Mouse (Mus musculus): ENCODE measurements around the gene B4galnt4. TPM values are rescaled to one million over a fixed set of nuclear protein-coding genes. Genes with fewer than 3 reads are reported as not detected.

The B4galnt4 gene
- total RNA-seq, 2 experiments from 2014 or later = not detected

- no peak for DNase-seq
These were observed 60.2 kb downstream of the B4galnt4 start for GRCm38 (mm10) chr7:141121051-141121531.

Other genes starting within 250 kb of the B4galnt4 start
- not detected for gene Zfp941, start 238.9 kb upstream of the B4galnt4 start, total RNA-seq (2021)
- not detected for gene Urah, start 226.1 kb upstream of the B4galnt4 start, total RNA-seq (2021)
- not detected for gene Scgb1c1, start 215.6 kb upstream of the B4galnt4 start, total RNA-seq (2021)
- not detected for gene Odf3, start 213.3 kb upstream of the B4galnt4 start, total RNA-seq (2021)
- not detected for gene Gm45785, start 204.8 kb upstream of the B4galnt4 start, total RNA-seq (2021)
- gene Ric8a, start 204.1 kb upstream of the B4galnt4 start, total RNA-seq (2021) = 10 to 100 TPM; 13.5 to 14.0 TPM
- gene Bet1l, start 203.5 kb upstream of the B4galnt4 start, total RNA-seq (2021) = 10 to 100 TPM in 1 of 2 experiments, 1 to 10 TPM in 1; 7.7 to 10.6 TPM
- 10 to 100 TPM; 79.5 to 88.7 TPM for gene Psmd13, start 179.1 kb upstream of the B4galnt4 start, total RNA-seq (2021)
- 10 to 100 TPM; 25.4 to 26.6 TPM for gene Sirt3, start 178.8 kb upstream of the B4galnt4 start, total RNA-seq (2021)
- gene Cox8b, start 160.7 kb upstream of the B4galnt4 start, total RNA-seq (2021) = 1,000 to 10,000 TPM; 1,696 to 1,975 TPM
- not detected for gene Nlrp6, start 140.2 kb upstream of the B4galnt4 start, total RNA-seq (2021)
- gene Pgghg, start 119.7 kb upstream of the B4galnt4 start, total RNA-seq (2021) = 1 to 10 TPM; 4.3 to 4.6 TPM
- gene Ifitm5, start 110.8 kb upstream of the B4galnt4 start, total RNA-seq (2021) = under 1 TPM in 1 of 2 experiments, not detected in 1; 0.64 TPM
- gene Gm45717, start 105.2 kb upstream of the B4galnt4 start, total RNA-seq (2021) = not detected
- 10 to 100 TPM; 54.0 to 75.5 TPM for gene Ifitm2, start 105.1 kb upstream of the B4galnt4 start, total RNA-seq (2021)
- gene Ifitm1, start 93.9 kb upstream of the B4galnt4 start, total RNA-seq (2021) = under 1 TPM; 0.43 to 0.54 TPM
- 10 to 100 TPM; 34.4 to 52.1 TPM for gene Ifitm3, start 50.3 kb upstream of the B4galnt4 start, total RNA-seq (2021)
- gene Ifitm6, start 43.2 kb upstream of the B4galnt4 start, total RNA-seq (2021) = not detected
- gene Gm17387, start 32.0 kb upstream of the B4galnt4 start, total RNA-seq (2021) = not detected
- under 1 TPM in 1 of 2 experiments, not detected in 1; 0.29 TPM for gene Pkp3, start 17.1 kb downstream of the B4galnt4 start, total RNA-seq (2021)
- 1 to 10 TPM; 1.4 to 2.4 TPM for gene Sigirr, start 39.5 kb downstream of the B4galnt4 start, total RNA-seq (2021)
- not detected for gene Ano9, start 56.7 kb downstream of the B4galnt4 start, total RNA-seq (2021)
- gene Ptdss2, start 61.3 kb downstream of the B4galnt4 start, total RNA-seq (2021) = 10 to 100 TPM; 18.7 to 25.6 TPM
- 10 to 100 TPM; 38.8 to 51.5 TPM for gene Rnh1, start 111.8 kb downstream of the B4galnt4 start, total RNA-seq (2021)
- 100 to 1,000 TPM; 150 TPM for gene Hras, start 132.9 kb downstream of the B4galnt4 start, total RNA-seq (2021)
- gene Lrrc56, start 133.1 kb downstream of the B4galnt4 start, total RNA-seq (2021) = 1 to 10 TPM; 1.4 to 2.5 TPM
- gene Lmntd2, start 153.0 kb downstream of the B4galnt4 start, total RNA-seq (2021) = not detected
- gene Rassf7, start 154.8 kb downstream of the B4galnt4 start, total RNA-seq (2021) = 1 to 10 TPM in 1 of 2 experiments, under 1 TPM in 1; 0.38 to 1.1 TPM
- gene Phrf1, start 167.7 kb downstream of the B4galnt4 start, total RNA-seq (2021) = 10 to 100 TPM; 17.3 to 21.4 TPM
- gene Irf7, start 205.4 kb downstream of the B4galnt4 start, total RNA-seq (2021) = 1 to 10 TPM; 1.1 to 1.2 TPM
- gene Cdhr5, start 215.7 kb downstream of the B4galnt4 start, total RNA-seq (2021) = under 1 TPM; 0.16 to 0.28 TPM
- gene Sct, start 218.0 kb downstream of the B4galnt4 start, total RNA-seq (2021) = under 1 TPM in 1 of 2 experiments, not detected in 1; 0.56 TPM
- under 1 TPM in 1 of 2 experiments, not detected in 1; 0.23 TPM for gene Drd4, start 230.9 kb downstream of the B4galnt4 start, total RNA-seq (2021)